Mouse (Mus musculus): ENCODE data around the gene Psmd12. TPM values are rescaled to one million over a fixed set of nuclear protein-coding genes. Genes with fewer than 3 reads are reported as not detected.
"Not testable (repeated sequence)": the region's sequence is repeated elsewhere in the genome, so short reads cannot be mapped to it uniquely, and the experiment has no call there.

The Psmd12 gene
- polyA plus RNA-seq, 1 experiment from 2014 or later = 172 TPM

DNA sequence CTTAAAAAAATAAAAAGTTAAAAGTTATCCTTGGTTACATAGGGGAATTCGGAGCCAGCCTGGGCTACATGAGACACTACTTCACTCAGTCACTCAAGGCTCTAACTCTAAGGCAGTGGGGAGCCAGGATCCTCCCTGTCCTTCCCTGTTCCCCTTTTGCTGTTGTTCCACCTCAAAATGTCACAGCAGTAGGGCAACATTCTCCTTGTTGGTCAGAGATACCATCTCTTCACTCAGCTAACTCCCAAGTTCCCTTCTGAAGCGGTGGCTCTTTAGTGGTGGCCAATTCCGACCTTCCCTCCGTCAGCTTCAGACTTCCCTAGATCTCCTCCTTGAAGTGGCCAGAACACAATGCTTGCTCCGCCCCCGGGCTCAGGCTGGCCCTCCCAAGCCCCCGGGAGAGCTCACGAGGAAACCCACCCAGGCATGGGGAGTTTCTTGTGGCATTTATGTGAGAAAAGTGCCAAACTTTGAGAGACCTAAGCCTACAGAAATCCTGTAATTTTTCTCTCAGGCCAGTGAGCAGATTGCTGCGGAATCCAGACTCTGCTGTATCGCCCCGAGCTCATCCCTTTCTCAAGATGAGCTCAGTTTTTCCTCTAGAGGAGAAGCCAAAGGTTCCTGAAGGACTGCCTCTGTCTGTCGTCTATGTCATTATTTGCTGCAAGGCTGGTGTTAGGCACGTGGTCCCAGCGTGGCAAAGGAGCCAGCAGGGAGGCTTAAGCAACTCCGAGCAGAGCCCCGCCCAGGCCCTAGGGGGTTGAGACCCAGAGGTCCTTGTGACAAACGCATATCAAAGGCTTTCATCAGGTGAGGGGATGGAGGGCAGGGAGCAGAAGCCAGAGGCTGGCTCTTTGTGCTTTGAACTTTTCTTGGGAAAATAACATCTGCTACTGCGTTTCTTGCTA, 31.3 kb downstream of the Psmd12 start:
- Histone ChIP-seq H3K9ac (ENCODE audit: low read length) (no peak overlapping the region; the same call in 1 of the 2 replicates), H3K9me3 (ENCODE audit: control insufficient read depth, low read length) (no peaks in the 10 kb centered on the region)

DNA sequence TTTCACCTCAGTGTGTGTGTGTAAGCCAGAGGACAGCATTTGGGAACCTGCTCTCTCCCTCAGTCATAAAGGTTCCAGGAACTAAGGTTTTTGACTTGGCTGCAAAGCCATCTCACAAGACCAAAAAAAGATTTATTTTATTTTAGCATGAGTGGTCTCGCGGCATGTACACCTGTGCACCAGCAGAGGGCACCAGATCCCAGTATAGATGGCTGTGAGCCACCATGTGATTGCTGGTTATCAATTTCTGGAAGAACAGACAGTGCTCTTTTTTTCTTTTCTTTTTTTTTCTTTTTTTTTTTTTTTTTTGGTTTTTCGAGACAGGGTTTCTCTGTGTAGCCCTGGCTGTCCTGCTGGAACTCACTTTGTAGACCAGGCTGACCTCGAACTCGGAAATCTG, 32.7 kb downstream of the Psmd12 start:
- not testable (repeated sequence) for H3K36me3 ChIP-seq (ENCODE audit: control insufficient read depth, insufficient read depth, low read length); H3K4me1 ChIP-seq (replicated peaks; ENCODE audit: control insufficient read depth, insufficient read depth, low read length); H3K9me3 ChIP-seq (ENCODE audit: control insufficient read depth, low read length); H3K27ac ChIP-seq (ENCODE audit: low read depth); H3K9ac ChIP-seq (ENCODE audit: low read length); H3K27me3 ChIP-seq (replicated peaks; ENCODE audit: control insufficient read depth, insufficient read depth, low read length); H3K4me2 ChIP-seq (ENCODE audit: low read length); H3K4me3 ChIP-seq (ENCODE audit: low read depth, low read length)
- peak; percentile 76 for DNase-seq (ENCODE audit: low spot score)
- WGBS = 51% methylated on average over 5 of the region's 5 CpGs
- ATAC-seq (replicated peaks; ENCODE audit: low FRiP score, low TSS enrichment, low read depth) = 0 out of 2 replicates have a peak, but pooled peaks have one; percentile 15

More for the DNA sequence above, 31.3 kb downstream of the Psmd12 start:
- no peak for ATAC-seq (replicated peaks; ENCODE audit: low FRiP score, low TSS enrichment, low read depth)
- Histone ChIP-seq H3K27me3 (replicated peaks; ENCODE audit: control insufficient read depth, insufficient read depth, low read length) (0 out of 2 replicates have a peak, but pooled peaks cover 2% of the 10 kb centered on the region), H3K36me3 (ENCODE audit: control insufficient read depth, insufficient read depth, low read length) (no peaks in the 10 kb centered on the region), H3K4me2 (ENCODE audit: low read length) (peak overlapping the region; percentile 45), H3K4me3 (ENCODE audit: low read depth, low read length) (0 out of 2 replicates have a peak overlapping the region, but pooled peaks have one; percentile 8), H3K27ac (ENCODE audit: low read depth) (no peak overlapping the region), H3K4me1 (replicated peaks; ENCODE audit: control insufficient read depth, insufficient read depth, low read length) (peaks cover 7% of the 10 kb centered on the region; the same call in 1 of the 2 replicates)
- DNase-seq (ENCODE audit: low spot score) = peak; percentile 63
- WGBS = 6% methylated on average over 18 of the region's 18 CpGs

GRCm38 (mm10) chr11:107513047-107513446, 33.8 kb downstream of the Psmd12 start:
- H3K4me2 ChIP-seq (ENCODE audit: low read length) = no peak overlapping the region
- ATAC-seq (replicated peaks; ENCODE audit: low FRiP score, low TSS enrichment, low read depth) (no peak), DNase-seq (ENCODE audit: low spot score) (no peak)
- no peaks in the 10 kb centered on the region for H3K36me3 ChIP-seq (ENCODE audit: control insufficient read depth, insufficient read depth, low read length)
- H3K27ac ChIP-seq (ENCODE audit: low read depth) = no peak overlapping the region
- no peak overlapping the region for H3K9ac ChIP-seq (ENCODE audit: low read length)
- no peaks in the 10 kb centered on the region for H3K9me3 ChIP-seq (ENCODE audit: control insufficient read depth, low read length)
- H3K27me3 ChIP-seq (replicated peaks; ENCODE audit: control insufficient read depth, insufficient read depth, low read length) = 0 out of 2 replicates have a peak, but pooled peaks cover 2% of the 10 kb centered on the region
- no peak overlapping the region for H3K4me3 ChIP-seq (ENCODE audit: low read depth, low read length)
- peaks cover 7% of the 10 kb centered on the region; the same call in 1 of the 2 replicates for H3K4me1 ChIP-seq (replicated peaks; ENCODE audit: control insufficient read depth, insufficient read depth, low read length)
- WGBS = 71% methylated on average over 10 of the region's 10 CpGs

GRCm38 (mm10) chr11:107516387-107516786, 37.1 kb downstream of the Psmd12 start:
- no peaks in the 10 kb centered on the region for H3K4me1 ChIP-seq (replicated peaks; ENCODE audit: control insufficient read depth, insufficient read depth, low read length)
- no peak overlapping the region for H3K9ac ChIP-seq (ENCODE audit: low read length)
- no peaks in the 10 kb centered on the region for H3K27me3 ChIP-seq (replicated peaks; ENCODE audit: control insufficient read depth, insufficient read depth, low read length)
- H3K4me2 ChIP-seq (ENCODE audit: low read length) = no peak overlapping the region
- DNase-seq (ENCODE audit: low spot score) = no peak
- no peaks in the 10 kb centered on the region for H3K36me3 ChIP-seq (ENCODE audit: control insufficient read depth, insufficient read depth, low read length)
- H3K9me3 ChIP-seq (ENCODE audit: control insufficient read depth, low read length) = no peaks in the 10 kb centered on the region
- no peak overlapping the region for H3K27ac ChIP-seq (ENCODE audit: low read depth)
- no peak overlapping the region for H3K4me3 ChIP-seq (ENCODE audit: low read depth, low read length)
- ATAC-seq (replicated peaks; ENCODE audit: low FRiP score, low TSS enrichment, low read depth) = no peak
- 93% methylated on average over 2 of the region's 2 CpGs for WGBS

- Histone ChIP-seq H3K4me3 (ENCODE audit: low read depth, low read length) (no peak overlapping the region), H3K27ac (ENCODE audit: low read depth) (no peak overlapping the region), H3K36me3 (ENCODE audit: control insufficient read depth, insufficient read depth, low read length) (no peaks in the 10 kb centered on the region), H3K9me3 (ENCODE audit: control insufficient read depth, low read length) (no peaks in the 10 kb centered on the region), H3K4me2 (ENCODE audit: low read length) (no peak overlapping the region), H3K9ac (ENCODE audit: low read length) (no peak overlapping the region), H3K4me1 (replicated peaks; ENCODE audit: control insufficient read depth, insufficient read depth, low read length) (no peaks in the 10 kb centered on the region), H3K27me3 (replicated peaks; ENCODE audit: control insufficient read depth, insufficient read depth, low read length) (no peaks in the 10 kb centered on the region)
- ATAC-seq (replicated peaks; ENCODE audit: low FRiP score, low TSS enrichment, low read depth) (no peak), DNase-seq (ENCODE audit: low spot score) (no peak)
- WGBS = 57% methylated on average over 5 of the region's 5 CpGs
Observed at GRCm38 (mm10) chr11:107518645-107519429, 39.6 kb downstream of the Psmd12 start.

GRCm38 (mm10) chr11:107521153-107521552, 41.9 kb downstream of the Psmd12 start:
- 79% methylated on average over 1 of the region's 1 CpGs for WGBS
- H3K4me3 ChIP-seq (ENCODE audit: low read depth, low read length) = no peak overlapping the region
- no peaks in the 10 kb centered on the region for H3K4me1 ChIP-seq (replicated peaks; ENCODE audit: control insufficient read depth, insufficient read depth, low read length)
- H3K36me3 ChIP-seq (ENCODE audit: control insufficient read depth, insufficient read depth, low read length) = no peaks in the 10 kb centered on the region
- H3K27ac ChIP-seq (ENCODE audit: low read depth) = no peak overlapping the region
- no peak overlapping the region for H3K9ac ChIP-seq (ENCODE audit: low read length)
- ATAC-seq (replicated peaks; ENCODE audit: low FRiP score, low TSS enrichment, low read depth) = no peak
- no peaks in the 10 kb centered on the region for H3K27me3 ChIP-seq (replicated peaks; ENCODE audit: control insufficient read depth, insufficient read depth, low read length)
- H3K4me2 ChIP-seq (ENCODE audit: low read length) = no peak overlapping the region
- no peak for DNase-seq (ENCODE audit: low spot score)
- H3K9me3 ChIP-seq (ENCODE audit: control insufficient read depth, low read length) = no peaks in the 10 kb centered on the region

DNA sequence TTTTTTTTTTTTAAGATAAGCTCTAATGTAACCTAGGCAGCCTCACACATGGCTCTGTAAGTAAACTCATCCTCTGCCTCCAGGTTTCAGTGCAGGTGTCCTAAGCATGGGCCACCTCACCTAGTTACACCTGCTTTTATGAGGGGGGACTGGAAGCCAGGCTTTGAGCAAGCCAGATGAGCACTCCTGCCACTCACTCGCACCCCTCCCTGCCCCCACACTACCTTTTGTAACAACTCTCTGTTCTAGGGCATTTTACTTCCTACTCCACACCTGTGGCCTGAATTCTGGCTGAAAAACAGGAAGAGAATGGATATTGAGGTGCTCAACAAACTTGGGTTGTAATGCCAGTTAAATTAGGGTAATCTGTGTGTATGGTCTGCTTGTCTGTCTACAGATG, 45.7 kb downstream of the Psmd12 start:
- no peak overlapping the region for H3K4me2 ChIP-seq (ENCODE audit: low read length)
- H3K27ac ChIP-seq (ENCODE audit: low read depth) = no peak overlapping the region
- DNase-seq (ENCODE audit: low spot score) (no peak), ATAC-seq (replicated peaks; ENCODE audit: low FRiP score, low TSS enrichment, low read depth) (no peak)
- H3K9me3 ChIP-seq (ENCODE audit: control insufficient read depth, low read length) = no peaks in the 10 kb centered on the region
- WGBS = 69% methylated on average over 1 of the region's 1 CpGs
- H3K4me3 ChIP-seq (ENCODE audit: low read depth, low read length) = no peak overlapping the region
- no peaks in the 10 kb centered on the region for H3K4me1 ChIP-seq (replicated peaks; ENCODE audit: control insufficient read depth, insufficient read depth, low read length)
- no peaks in the 10 kb centered on the region for H3K27me3 ChIP-seq (replicated peaks; ENCODE audit: control insufficient read depth, insufficient read depth, low read length)
- H3K9ac ChIP-seq (ENCODE audit: low read length) = no peak overlapping the region
- no peaks in the 10 kb centered on the region for H3K36me3 ChIP-seq (ENCODE audit: control insufficient read depth, insufficient read depth, low read length)

DNA sequence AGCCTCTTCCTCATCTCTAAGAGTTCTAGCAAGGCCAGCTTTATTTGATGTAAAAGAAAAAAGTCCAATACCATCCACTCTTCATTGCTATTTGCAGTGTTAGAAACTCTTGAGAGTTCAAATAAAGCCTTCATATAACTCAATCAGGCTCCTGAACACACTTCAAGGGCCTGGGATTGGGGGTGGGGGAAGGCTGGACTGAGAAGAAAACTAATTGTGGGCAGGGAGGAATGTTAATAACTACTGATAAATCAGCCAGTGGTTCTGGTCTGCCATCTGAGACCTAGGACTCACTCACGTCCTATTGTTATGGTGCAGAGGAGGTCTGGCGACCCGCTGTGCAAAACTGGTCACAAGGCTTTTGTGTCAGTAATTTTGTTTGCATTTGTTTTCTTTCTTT, 48.3 kb downstream of the Psmd12 start:
- ATAC-seq (replicated peaks; ENCODE audit: low FRiP score, low TSS enrichment, low read depth) (no peak), DNase-seq (ENCODE audit: low spot score) (no peak)
- Histone ChIP-seq H3K4me3 (ENCODE audit: low read depth, low read length) (no peak overlapping the region), H3K9me3 (ENCODE audit: control insufficient read depth, low read length) (no peaks in the 10 kb centered on the region), H3K27me3 (replicated peaks; ENCODE audit: control insufficient read depth, insufficient read depth, low read length) (no peaks in the 10 kb centered on the region), H3K36me3 (ENCODE audit: control insufficient read depth, insufficient read depth, low read length) (no peaks in the 10 kb centered on the region), H3K4me1 (replicated peaks; ENCODE audit: control insufficient read depth, insufficient read depth, low read length) (no peaks in the 10 kb centered on the region), H3K9ac (ENCODE audit: low read length) (no peak overlapping the region), H3K27ac (ENCODE audit: low read depth) (no peak overlapping the region), H3K4me2 (ENCODE audit: low read length) (no peak overlapping the region)
- 54% methylated on average over 3 of the region's 3 CpGs for WGBS

Data from intestine, embryonic 14.5 days (tissue).